Mouse (Mus musculus) MEL (cell line): ENCODE measurements at regions not wholly inside any gene's neighbourhood (a gene's known extent, or its start where the extent isn't known, plus 50 kb on each side); places are given as distances from the start of the nearest gene placed in this dataset.
A peak's percentile ranks its signal among the peaks of the same experiment; 100 is the strongest.

ENCODE experiments used
- DNase-seq: peaks from one replicate; pipeline ENCODE4 v3.0.0; 2011; ENCODE audit warnings: low read depth, low spot score
- H3K27ac ChIP-seq: 2 replicates; pipeline ENCODE4 v1.5.1; 2012; ENCODE audit warnings: low read depth, mild to moderate bottlenecking, control low read depth, low read length, moderate library complexity; ENCODE audit not compliant: control insufficient read depth
- H3K27me3 ChIP-seq, 2 experiments: fragments of 150-350 bp in 1 of 2; sonication (generic) in 1 of 2; 2 replicates each; pipeline ENCODE4 v1.6.1; 2012; ENCODE audit warnings: low read length in 2 of 2, mild to moderate bottlenecking in 2 of 2, improper control_type of control experiment in 1 of 2, moderate library complexity in 1 of 2; ENCODE audit not compliant: insufficient read depth in 2 of 2, control insufficient read depth in 1 of 2
- H3K36me3 ChIP-seq, 2 experiments: 2 replicates each; pipeline ENCODE4 v1.6.1; 2012 to 2014; ENCODE audit warnings: low read length in 2 of 2, improper control_type of control experiment in 1 of 2, inconsistent platforms in 1 of 2, mild to moderate bottlenecking in 1 of 2; ENCODE audit not compliant: insufficient read depth in 2 of 2, control insufficient read depth in 1 of 2
- H3K4me1 ChIP-seq, 2 experiments: fragments of 150-350 bp in 1 of 2; sonication (generic) in 1 of 2; 2 replicates each; pipeline ENCODE4 v1.6.1; 2012; ENCODE audit warnings: low read length in 2 of 2, improper control_type of control experiment in 1 of 2, mild to moderate bottlenecking in 1 of 2; ENCODE audit not compliant: insufficient read depth in 2 of 2, control insufficient read depth in 1 of 2
- H3K4me3 ChIP-seq, 2 experiments: fragments of 150-350 bp in 1 of 2; sonication (generic) in 1 of 2; 2 replicates each; pipeline ENCODE4 v1.5.1; 2012; ENCODE audit warnings: low read depth in 2 of 2, low read length in 2 of 2, mild to moderate bottlenecking in 2 of 2, moderate library complexity in 2 of 2, control low read depth in 1 of 2, improper control_type of control experiment in 1 of 2; ENCODE audit not compliant: control insufficient read depth in 1 of 2, insufficient read depth in 1 of 2
- H3K79me2 ChIP-seq: 2 replicates; pipeline ENCODE4 v1.6.1; 2012; ENCODE audit warnings: mild to moderate bottlenecking, low read length, moderate library complexity; ENCODE audit not compliant: control insufficient read depth, poor library complexity, insufficient read depth
- H3K9ac ChIP-seq: 2 replicates; pipeline ENCODE4 v1.6.1; 2012; ENCODE audit warnings: low read depth, mild to moderate bottlenecking, control low read depth, low read length, moderate library complexity; ENCODE audit not compliant: control insufficient read depth, poor library complexity, severe bottlenecking
- H3K9me3 ChIP-seq: fragments of 150-350 bp; sonication (generic); replicated peaks from 2 replicates; pipeline ENCODE4 v1.6.1; 2012; ENCODE audit warnings: mild to moderate bottlenecking, low read length, improper control_type of control experiment, moderate library complexity; ENCODE audit not compliant: insufficient read depth
- CHD1 ChIP-seq: IDR thresholded peaks from 2 replicates; pipeline ENCODE4 v1.6.1; 2012; ENCODE audit warnings: low read depth, mild to moderate bottlenecking, inconsistent platforms, low read length, improper control_type of control experiment
- CHD2 ChIP-seq: IDR thresholded peaks from 2 replicates; pipeline ENCODE4 v1.6.1; 2011; ENCODE audit warnings: low read length, improper control_type of control experiment
- E2F4 ChIP-seq: IDR thresholded peaks from 2 replicates; pipeline ENCODE4 v1.6.1; 2011; ENCODE audit warnings: low read depth, low read length, improper control_type of control experiment, borderline replicate concordance
- ELF1 ChIP-seq: IDR thresholded peaks from 2 replicates; pipeline ENCODE4 v1.6.1; 2014; ENCODE audit warnings: low read depth, mild to moderate bottlenecking, inconsistent platforms, low read length, improper control_type of control experiment, moderate library complexity
- EP300 ChIP-seq, 2 experiments: IDR thresholded peaks; 2 replicates each; pipeline ENCODE4 v1.6.1; 2011; ENCODE audit warnings: improper control_type of control experiment in 2 of 2, low read length in 2 of 2, low read depth in 1 of 2, mild to moderate bottlenecking in 1 of 2
- ETS1 ChIP-seq: IDR thresholded peaks from 2 replicates; pipeline ENCODE4 v1.6.1; 2012; ENCODE audit warnings: low read depth, mild to moderate bottlenecking, inconsistent platforms, low read length, improper control_type of control experiment, moderate library complexity
- MAFK ChIP-seq: IDR thresholded peaks from 2 replicates; pipeline ENCODE4 v1.6.1; 2011; ENCODE audit warnings: low read depth, mild to moderate bottlenecking, low read length, improper control_type of control experiment, borderline replicate concordance
- MAX ChIP-seq: IDR thresholded peaks from 2 replicates; pipeline ENCODE4 v1.6.1; 2011; ENCODE audit warnings: low read length, improper control_type of control experiment
- MAZ ChIP-seq: IDR thresholded peaks from 2 replicates; pipeline ENCODE4 v1.6.1; 2012; ENCODE audit warnings: low read depth, mild to moderate bottlenecking, inconsistent platforms, low read length, improper control_type of control experiment
- NELFE ChIP-seq: IDR thresholded peaks from 2 replicates; pipeline ENCODE4 v1.6.1; 2011; ENCODE audit warnings: low read depth, low read length, improper control_type of control experiment
- NRF1 ChIP-seq: IDR thresholded peaks from 2 replicates; pipeline ENCODE4 v1.6.1; 2014; ENCODE audit warnings: low read depth, mild to moderate bottlenecking, inconsistent platforms, low read length, improper control_type of control experiment, moderate library complexity; ENCODE audit not compliant: poor library complexity, insufficient read depth, severe bottlenecking
- POLR2A ChIP-seq, 2 experiments: IDR thresholded peaks; 2 replicates each; pipeline ENCODE4 v1.6.1; 2011 to 2012; ENCODE audit warnings: low read length in 2 of 2, mild to moderate bottlenecking in 2 of 2, control low read depth in 1 of 2, improper control_type of control experiment in 1 of 2, low read depth in 1 of 2, moderate library complexity in 1 of 2; ENCODE audit not compliant: control insufficient read depth in 1 of 2, insufficient read depth in 1 of 2, poor library complexity in 1 of 2
- RAD21 ChIP-seq: IDR thresholded peaks from 2 replicates; pipeline ENCODE4 v1.6.1; 2011; ENCODE audit warnings: mild to moderate bottlenecking, low read depth, low read length, improper control_type of control experiment
- RCOR1 ChIP-seq: IDR thresholded peaks from 2 replicates; pipeline ENCODE4 v1.6.1; 2012; ENCODE audit warnings: low read depth, mild to moderate bottlenecking, inconsistent platforms, low read length, improper control_type of control experiment
- SMC3 ChIP-seq: IDR thresholded peaks from 2 replicates; pipeline ENCODE4 v1.6.1; 2011; ENCODE audit warnings: low read depth, low read length, improper control_type of control experiment
- TBP ChIP-seq: IDR thresholded peaks from 2 replicates; pipeline ENCODE4 v1.8.0; 2011; ENCODE audit warnings: low read depth, low read length, improper control_type of control experiment
- USF1 ChIP-seq: IDR thresholded peaks from 2 replicates; pipeline ENCODE4 v1.6.1; 2014; ENCODE audit warnings: low read depth, mild to moderate bottlenecking, inconsistent platforms, low read length, improper control_type of control experiment, moderate library complexity
- USF2 ChIP-seq, 2 experiments: IDR thresholded peaks; 2 replicates each; pipeline ENCODE4 v1.6.1; 2011 to 2012; ENCODE audit warnings: improper control_type of control experiment in 2 of 2, low read length in 2 of 2, borderline replicate concordance in 1 of 2, inconsistent platforms in 1 of 2, low read depth in 1 of 2, mild to moderate bottlenecking in 1 of 2; ENCODE audit not compliant: insufficient read depth in 1 of 2

- no peak; the same call in 1 of the 2 replicates for TF ChIP-seq MAFK
- TF ChIP-seq RCOR1 = peak; percentile 69
- TF ChIP-seq, all 39 proteins: peak for 14
These were observed 54.5 kb upstream of the Armc2 start (continued) for GRCm38 (mm10) chr10:42072758-42073157.

DNA sequence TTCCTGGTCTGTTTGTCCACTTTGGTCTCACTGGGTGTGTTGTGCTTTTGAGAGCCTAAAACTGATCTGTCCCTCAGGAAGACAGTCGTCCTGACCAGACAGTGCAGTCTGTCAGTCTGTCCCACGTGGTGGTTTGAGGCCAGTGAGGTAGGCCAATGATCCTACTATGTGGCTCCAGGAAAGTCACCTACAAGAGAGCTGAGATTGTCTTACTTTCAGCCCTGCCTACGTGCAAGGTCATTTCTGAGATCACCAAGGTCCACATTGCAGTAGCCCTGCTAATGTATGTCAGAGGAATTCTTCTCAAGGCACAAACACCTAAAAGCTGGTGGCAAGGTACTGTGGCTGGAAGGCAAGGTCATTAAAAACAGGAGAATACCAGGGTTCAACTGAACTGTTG, 53.9 kb upstream of the Armc2 start:
- no peaks in the 10 kb centered on the region for H3K9me3 ChIP-seq
- peak; percentile 49 for DNase-seq
- TF ChIP-seq RCOR1 = no peak
- TF ChIP-seq MAX = 0 out of 2 replicates have a peak, but pooled peaks have one; percentile 20
- H3K79me2 ChIP-seq = no peaks in the 10 kb centered on the region
- peaks cover 31 to 44% of the 10 kb centered on the region in 2 experiments for H3K4me1 ChIP-seq
- no peaks in the 10 kb centered on the region for H3K27me3 ChIP-seq
- H3K36me3 ChIP-seq = peaks cover 0 to 35% of the 10 kb centered on the region in 2 experiments; a peak in 2 of 4 replicates
- peak overlapping the region; percentile 2 to 26 for H3K4me3 ChIP-seq
- H3K27ac ChIP-seq = peak overlapping the region; percentile 51; the same call in 1 of the 2 replicates
- H3K9ac ChIP-seq = peak overlapping the region; percentile 33

DNA sequence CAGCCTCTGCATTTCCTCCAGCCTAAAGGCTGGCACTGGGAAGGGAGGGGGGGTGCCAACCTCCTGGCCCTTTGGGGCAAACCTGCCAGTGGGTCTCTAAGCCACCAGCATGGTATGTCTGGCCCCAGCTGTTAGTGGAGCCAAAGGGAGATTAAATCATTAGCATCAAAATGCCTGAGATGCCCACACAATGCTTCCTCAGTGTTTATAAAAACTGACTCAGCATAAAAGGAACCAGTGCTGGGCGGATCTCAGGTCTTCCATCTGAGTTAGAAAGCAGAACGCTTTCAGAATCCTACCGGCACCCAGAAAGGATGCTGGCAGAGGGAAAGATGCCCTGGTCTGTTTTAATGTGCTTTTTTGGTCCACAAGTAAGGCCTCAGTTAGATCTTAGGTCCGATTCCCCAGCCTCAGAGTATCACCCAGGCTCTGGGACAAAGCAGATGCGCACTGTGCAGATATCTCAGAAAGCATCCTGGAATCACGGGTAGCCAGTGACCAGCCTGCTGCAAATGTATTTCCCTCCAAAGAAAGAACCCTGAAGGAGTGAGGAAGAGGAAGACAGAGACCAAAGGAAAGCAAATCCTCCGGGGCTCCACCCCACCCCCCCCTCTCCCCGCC, 53.3 kb upstream of the Armc2 start:
- DNase-seq = peak; percentile 64
- Histone ChIP-seq H3K27ac (peak overlapping the region; percentile 68), H3K4me1 (peaks cover 31 to 44% of the 10 kb centered on the region in 2 experiments), H3K9ac (peak overlapping the region; percentile 15), H3K4me3 (peak overlapping the region; percentile 10 to 19)
- TF ChIP-seq CHD1 (peak; percentile 26; the same call in 1 of the 2 replicates), NELFE (0 out of 2 replicates have a peak, but pooled peaks have one; percentile 2), POLR2A (IDR thresholded peaks at IDR 0.05; ENCODE audit: control insufficient read depth in 1 of 2, insufficient read depth in 1 of 2, low read depth in 1 of 2, low read length in 2 of 2, poor library complexity in 1 of 2) (no peak), E2F4 (no peak), NRF1 (no peak), ETS1 (peak; percentile 57), EP300 (IDR thresholded peaks at IDR 0.05; ENCODE audit: low read depth in 1 of 2, low read length in 2 of 2) (peak in 1 of 2 experiments; percentile 2; a peak in 1 of 4 replicates), SMC3 (no peak), TBP (no peak), USF2 (IDR thresholded peaks at IDR 0.05; ENCODE audit: borderline replicate concordance in 1 of 2, insufficient read depth in 1 of 2, low read depth in 1 of 2, low read length in 2 of 2) (no peak), ELF1 (no peak), MAZ (no peak), RAD21 (no peak), MAFK (peak; percentile 97), CHD2 (no peak), USF1 (no peak)
- TF ChIP-seq, all 39 proteins: peak for 5
- no peaks in the 10 kb centered on the region for H3K27me3 ChIP-seq
- H3K79me2 ChIP-seq = no peaks in the 10 kb centered on the region
- H3K36me3 ChIP-seq = peaks cover 0 to 35% of the 10 kb centered on the region in 2 experiments; a peak in 2 of 4 replicates
- H3K9me3 ChIP-seq = no peaks in the 10 kb centered on the region
